Mouse (Mus musculus): ENCODE measurements around the gene Rnase9. TPM values are rescaled to one million over a fixed set of nuclear protein-coding genes. Genes with fewer than 3 reads are reported as not detected.

Rnase9 gene
- polyA plus RNA-seq, 1 experiment from 2014 or later, result not detected

GRCm38 (mm10) chr14:51081035-51081434, 39.4 kb upstream of the Rnase9 start:
- WGBS, result 91% methylated on average over 2 of the region's 2 CpGs
- Histone ChIP-seq H3K27me3 (peaks cover 28% of the 10 kb centered on the region; the same call in 1 of the 2 replicates), H3K36me3 (ENCODE audit: poor library complexity, severe bottlenecking) (no peaks in the 10 kb centered on the region), H3K9ac (no peak overlapping the region), H3K4me1 (peaks cover 12% of the 10 kb centered on the region; the same call in 1 of the 2 replicates), H3K4me3 (no peak overlapping the region), H3K27ac (no peak overlapping the region), H3K4me2 (no peak overlapping the region), H3K9me3 (replicated peaks) (no peaks in the 10 kb centered on the region)
- ATAC-seq, result no peak

- no peak for ATAC-seq
- no peak overlapping the region for H3K9ac ChIP-seq
- H3K9me3 ChIP-seq (replicated peaks), result no peaks in the 10 kb centered on the region
- no peaks in the 10 kb centered on the region for H3K36me3 ChIP-seq (ENCODE audit: poor library complexity, severe bottlenecking)
- no peak overlapping the region for H3K4me2 ChIP-seq
- peaks cover 25% of the 10 kb centered on the region; the same call in 1 of the 2 replicates for H3K27me3 ChIP-seq
- WGBS, result 91% methylated on average over 1 of the region's 1 CpGs
- H3K27ac ChIP-seq, result no peak overlapping the region
- H3K4me1 ChIP-seq, result peaks cover 12% of the 10 kb centered on the region; the same call in 1 of the 2 replicates
- H3K4me3 ChIP-seq, result no peak overlapping the region
Measured at GRCm38 (mm10) chr14:51079180-51079579, 37.5 kb upstream of the Rnase9 start.

- H3K27me3 ChIP-seq, result no peaks in the 10 kb centered on the region
- no peak within 1 kb of the TSS for H3K9ac ChIP-seq
- 90% methylated on average over 3 of the region's 3 CpGs for WGBS
- H3K4me2 ChIP-seq, result no peak within 1 kb of the TSS
- H3K9me3 ChIP-seq (replicated peaks), result no peaks in the 10 kb centered on the region
- H3K4me1 ChIP-seq, result no peaks in the 10 kb centered on the region
- ATAC-seq, result no peak
- H3K4me3 ChIP-seq, result no peak within 1 kb of the TSS
- H3K36me3 ChIP-seq (ENCODE audit: poor library complexity, severe bottlenecking), result no peaks in the 10 kb centered on the region
- no peak within 1 kb of the TSS for H3K27ac ChIP-seq
Measured at GRCm38 (mm10) chr14:51074335-51074734, 32.7 kb upstream of the Rnase9 start, which contains the start of gene Olfr750. TSS of gene Olfr750 (minus strand) at chr14:51074435.

GRCm38 (mm10) chr14:51069617-51070016, 27.9 kb upstream of the Rnase9 start:
- no peak for ATAC-seq
- no peak overlapping the region for H3K4me2 ChIP-seq
- H3K4me1 ChIP-seq, result peaks cover 5% of the 10 kb centered on the region; the same call in 1 of the 2 replicates
- no peak overlapping the region for H3K9ac ChIP-seq
- no peak overlapping the region for H3K4me3 ChIP-seq
- H3K9me3 ChIP-seq (replicated peaks), result no peaks in the 10 kb centered on the region
- WGBS, result 95% methylated on average over 2 of the region's 2 CpGs
- no peak overlapping the region for H3K27ac ChIP-seq
- H3K36me3 ChIP-seq (ENCODE audit: poor library complexity, severe bottlenecking), result no peaks in the 10 kb centered on the region
- H3K27me3 ChIP-seq, result no peaks in the 10 kb centered on the region

GRCm38 (mm10) chr14:51068956-51069355, 27.3 kb upstream of the Rnase9 start:
- 95% methylated on average over 5 of the region's 5 CpGs for WGBS
- ATAC-seq, result no peak
- H3K9me3 ChIP-seq (replicated peaks), result no peaks in the 10 kb centered on the region

GRCm38 (mm10) chr14:51060761-51061160, 19.1 kb upstream of the Rnase9 start:
- Histone ChIP-seq H3K27ac (no peak overlapping the region), H3K4me1 (no peaks in the 10 kb centered on the region), H3K36me3 (ENCODE audit: poor library complexity, severe bottlenecking) (no peaks in the 10 kb centered on the region), H3K4me2 (no peak overlapping the region), H3K27me3 (peaks cover 20% of the 10 kb centered on the region; the same call in 1 of the 2 replicates), H3K4me3 (no peak overlapping the region), H3K9ac (no peak overlapping the region), H3K9me3 (replicated peaks) (no peaks in the 10 kb centered on the region)
- ATAC-seq, result no peak
- 87% methylated on average over 5 of the region's 5 CpGs for WGBS

More at GRCm38 (mm10) chr14:51068956-51069355, 27.3 kb upstream of the Rnase9 start:
- Histone ChIP-seq H3K27ac (no peak overlapping the region), H3K4me1 (peaks cover 5% of the 10 kb centered on the region; the same call in 1 of the 2 replicates), H3K4me2 (no peak overlapping the region), H3K36me3 (ENCODE audit: poor library complexity, severe bottlenecking) (no peaks in the 10 kb centered on the region), H3K4me3 (no peak overlapping the region), H3K9ac (no peak overlapping the region), H3K27me3 (no peaks in the 10 kb centered on the region)

- Histone ChIP-seq H3K4me2 (no peak within 1 kb of the TSS), H3K36me3 (ENCODE audit: poor library complexity, severe bottlenecking) (no peaks in the 10 kb centered on the region), H3K9ac (no peak within 1 kb of the TSS), H3K4me3 (no peak within 1 kb of the TSS), H3K9me3 (replicated peaks) (no peaks in the 10 kb centered on the region), H3K27me3 (peaks cover 20% of the 10 kb centered on the region; the same call in 1 of the 2 replicates), H3K27ac (no peak within 1 kb of the TSS), H3K4me1 (peaks cover 10% of the 10 kb centered on the region)
- WGBS, result 71% methylated on average over 9 of the region's 9 CpGs
- ATAC-seq, result no peak
Measured at GRCm38 (mm10) chr14:51057401-51057831, 15.7 kb upstream of the Rnase9 start, which contains the start of gene Rnase12. TSS of gene Rnase12 (minus strand) at chr14:51057661.

- peak overlapping the region; percentile 25; the same call in 1 of the 2 replicates for H3K4me2 ChIP-seq
- no peak for ATAC-seq
Measured at GRCm38 (mm10) chr14:51054243-51055237, 12.9 kb upstream of the Rnase9 start.

GRCm38 (mm10) chr14:51053176-51053575, 11.5 kb upstream of the Rnase9 start:
- Histone ChIP-seq H3K9ac (no peak overlapping the region), H3K4me3 (no peak overlapping the region), H3K4me1 (peaks cover 10% of the 10 kb centered on the region), H3K27ac (no peak overlapping the region), H3K9me3 (replicated peaks) (no peaks in the 10 kb centered on the region), H3K36me3 (ENCODE audit: poor library complexity, severe bottlenecking) (no peaks in the 10 kb centered on the region), H3K4me2 (no peak overlapping the region), H3K27me3 (peaks cover 10% of the 10 kb centered on the region; the same call in 1 of the 2 replicates)
- WGBS, result 38% methylated on average over 5 of the region's 5 CpGs
- ATAC-seq, result no peak

More at GRCm38 (mm10) chr14:51054243-51055237, 12.9 kb upstream of the Rnase9 start:
- peaks cover 10% of the 10 kb centered on the region for H3K4me1 ChIP-seq
- 17% methylated on average over 13 of the region's 13 CpGs for WGBS
- H3K9ac ChIP-seq, result no peak overlapping the region
- no peak overlapping the region for H3K4me3 ChIP-seq
- no peaks in the 10 kb centered on the region for H3K36me3 ChIP-seq (ENCODE audit: poor library complexity, severe bottlenecking)
- no peak overlapping the region for H3K27ac ChIP-seq
- no peaks in the 10 kb centered on the region for H3K9me3 ChIP-seq (replicated peaks)
- peaks cover 11% of the 10 kb centered on the region; the same call in 1 of the 2 replicates for H3K27me3 ChIP-seq

- Histone ChIP-seq H3K4me3 (no peak overlapping the region), H3K9me3 (replicated peaks) (no peaks in the 10 kb centered on the region), H3K36me3 (ENCODE audit: poor library complexity, severe bottlenecking) (no peaks in the 10 kb centered on the region), H3K4me2 (no peak overlapping the region), H3K27ac (no peak overlapping the region), H3K27me3 (peaks cover 7% of the 10 kb centered on the region; the same call in 1 of the 2 replicates), H3K9ac (no peak overlapping the region), H3K4me1 (peaks cover 10% of the 10 kb centered on the region)
- WGBS, result 59% methylated on average over 5 of the region's 5 CpGs
- ATAC-seq, result no peak
Measured at GRCm38 (mm10) chr14:51051941-51052340, 10.3 kb upstream of the Rnase9 start.

GRCm38 (mm10) chr14:51050063-51050462, 8.4 kb upstream of the Rnase9 start, which contains the start of gene Rnase11:
TSS of gene Rnase11 (minus strand) at chr14:51050163.
- ATAC-seq, result no peak
- H3K27ac ChIP-seq, result no peak within 1 kb of the TSS
- H3K4me3 ChIP-seq, result no peak within 1 kb of the TSS
- H3K9ac ChIP-seq, result no peak within 1 kb of the TSS
- H3K9me3 ChIP-seq (replicated peaks), result no peaks in the 10 kb centered on the region
- H3K27me3 ChIP-seq, result no peaks in the 10 kb centered on the region
- no peak within 1 kb of the TSS for H3K4me2 ChIP-seq
- no peaks in the 10 kb centered on the region for H3K36me3 ChIP-seq (ENCODE audit: poor library complexity, severe bottlenecking)
- H3K4me1 ChIP-seq, result peaks cover 10% of the 10 kb centered on the region
- 84% methylated on average over 2 of the region's 2 CpGs for WGBS

- Histone ChIP-seq H3K9ac (no peak overlapping the region), H3K36me3 (ENCODE audit: poor library complexity, severe bottlenecking) (no peaks in the 10 kb centered on the region), H3K27ac (no peak overlapping the region), H3K27me3 (no peaks in the 10 kb centered on the region), H3K4me2 (no peak overlapping the region), H3K4me3 (no peak overlapping the region), H3K4me1 (no peaks in the 10 kb centered on the region), H3K9me3 (replicated peaks) (no peaks in the 10 kb centered on the region)
- ATAC-seq, result no peak
- 77% methylated on average over 5 of the region's 5 CpGs for WGBS
Measured at GRCm38 (mm10) chr14:51047846-51048245, 6.2 kb upstream of the Rnase9 start.

Data from forebrain, embryonic 13.5 days (tissue).